Mouse (Mus musculus) spleen, adult 2 months (tissue): ENCODE data around the gene Akap8l.

Experiments
- CTCF ChIP-seq: fragments of 200-500 bp; IDR thresholded peaks from 2 replicates; pipeline ENCODE4 v1.5.1; 2011; ENCODE audit warnings: mild to moderate bottlenecking, inconsistent platforms; ENCODE audit not compliant: insufficient read depth, insufficient read length, insufficient replicate concordance; ENCODE audit errors: extremely low read depth
- POLR2A ChIP-seq: fragments of 200-500 bp; IDR thresholded peaks from 2 replicates; pipeline ENCODE4 v1.6.1; 2011; ENCODE audit warnings: low read depth, low read length, inconsistent platforms

DNA sequence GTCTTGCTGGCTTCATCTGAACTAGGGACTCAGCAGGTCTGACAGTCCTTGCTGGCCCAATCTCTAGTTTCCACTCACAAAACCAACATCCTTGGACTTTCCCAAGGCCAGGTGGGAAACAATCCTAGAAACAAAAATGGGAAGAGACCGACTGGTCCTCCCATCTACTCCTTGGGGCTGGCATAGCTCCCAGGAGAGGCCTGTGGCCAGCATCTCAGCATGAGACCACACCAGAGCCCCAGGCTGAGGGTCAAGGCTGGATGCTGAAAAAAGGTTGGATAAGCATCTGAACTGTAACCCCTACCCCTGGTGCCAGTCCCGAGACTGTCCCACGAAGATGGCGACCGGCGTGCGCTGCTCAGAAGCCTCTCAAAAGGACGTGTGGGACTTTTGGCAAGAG, 37.6 kb downstream of the Akap8l start:
- no peak for TF ChIP-seq CTCF
- no peak for TF ChIP-seq POLR2A
